Mouse (Mus musculus) stomach, postnatal 0 days (tissue): ENCODE results near the gene Zfp148. TPM values are rescaled to one million over a fixed set of nuclear protein-coding genes. Genes with fewer than 3 reads are reported as not detected.
"Not testable (repeated sequence)": the region's sequence is repeated elsewhere in the genome, so short reads cannot be mapped to it uniquely, and the experiment has no call there.

Experiments used
- ATAC-seq: fragments of 200-750 bp; cut with Nextera tagmentation; 2 replicates; pipeline ENCODE4 v1.8.0; 2017; ENCODE audit not compliant: low FRiP score, low TSS enrichment
- DNase-seq: peaks from one replicate; pipeline ENCODE4 v3.0.0-alpha.2; 2016; ENCODE audit warnings: low spot score
- H3K27ac ChIP-seq: fragments of 300-500 bp; sonication (generic); replicated peaks from 2 replicates; pipeline ENCODE4 v1.5.1; 2014; ENCODE audit warnings: mild to moderate bottlenecking, control low read depth
- H3K27me3 ChIP-seq: fragments of 300-500 bp; sonication (generic); 2 replicates; pipeline ENCODE4 v1.6.1; 2014; ENCODE audit warnings: low read length; ENCODE audit not compliant: control insufficient read depth, insufficient read depth
- H3K36me3 ChIP-seq: fragments of 300-500 bp; sonication (generic); 2 replicates; pipeline ENCODE4 v1.6.1; 2014; ENCODE audit warnings: low read length, mixed read lengths; ENCODE audit not compliant: control insufficient read depth, insufficient read depth
- H3K4me1 ChIP-seq: fragments of 300-500 bp; sonication (generic); replicated peaks from 2 replicates; pipeline ENCODE4 v1.6.1; 2014; ENCODE audit warnings: antibody characterized with exemption; ENCODE audit not compliant: control insufficient read depth, insufficient read depth
- H3K4me2 ChIP-seq: fragments of 300-500 bp; sonication (generic); replicated peaks from 2 replicates; pipeline ENCODE4 v1.6.1; 2014; ENCODE audit warnings: low read depth, mild to moderate bottlenecking, control low read depth, moderate library complexity
- H3K4me3 ChIP-seq: fragments of 300-500 bp; sonication (generic); 2 replicates; pipeline ENCODE4 v1.5.1; 2014; ENCODE audit warnings: low read depth, low read length, control low read depth
- H3K9ac ChIP-seq: fragments of 300-500 bp; sonication (generic); 2 replicates; pipeline ENCODE4 v1.6.1; 2014; ENCODE audit warnings: mild to moderate bottlenecking, low read length, control low read depth, mixed read lengths
- H3K9me3 ChIP-seq: fragments of 300-500 bp; sonication (generic); 2 replicates; pipeline ENCODE4 v1.6.1; 2016; ENCODE audit warnings: low read length; ENCODE audit not compliant: control insufficient read depth
- CTCF ChIP-seq: IDR thresholded peaks from 2 replicates; pipeline ENCODE4 v1.5.1; 2016; ENCODE audit warnings: antibody characterized with exemption, low read depth, mild to moderate bottlenecking, moderate library complexity
- EP300 ChIP-seq: optimal IDR thresholded peaks from 2 replicates; pipeline ENCODE3; 2016; ENCODE audit warnings: antibody characterized with exemption
- WGBS: fragments of 180-500 bp; shearing (Covaris S2); extraction: QIAGEN DNeasy Blood & Tissue Kit; methylation state at CpG from one replicate; pipeline ENCODE4 v1.1.7; 2014; 5-methylcytosine and 5-hydroxymethylcytosine counted together
- polyA plus RNA-seq: library from polyadenylated mRNA; unstranded; fragments of >200 nt; fragmentation: Nextera tagmentation; extraction: Ambion mirVana; gene quantifications from 2 replicates; pipeline ENCODE4 v1.2.1, GENCODE M21; 2015

Gene Zfp148
- polyA plus RNA-seq, 1 experiment from 2014 or later = 25.1 TPM

- DNase-seq (no peak), ATAC-seq (no peak)
- Histone ChIP-seq H3K9me3 (no peaks in the 10 kb centered on the region), H3K4me2 (peak overlapping the region; percentile 82), H3K9ac (peak overlapping the region; percentile 99), H3K27me3 (no peaks in the 10 kb centered on the region), H3K36me3 (no peaks in the 10 kb centered on the region), H3K27ac (peak overlapping the region; percentile 97), H3K4me1 (no peaks in the 10 kb centered on the region; the same call in 1 of the 2 replicates), H3K4me3 (peak overlapping the region; percentile 82)
- TF ChIP-seq CTCF = no peak
- no peak for TF ChIP-seq EP300
- WGBS = 12% methylated on average over 4 of the region's 4 CpGs
These were observed 1.7 kb downstream of the Zfp148 start for GRCm38 (mm10) chr16:33382341-33382740.

DNA sequence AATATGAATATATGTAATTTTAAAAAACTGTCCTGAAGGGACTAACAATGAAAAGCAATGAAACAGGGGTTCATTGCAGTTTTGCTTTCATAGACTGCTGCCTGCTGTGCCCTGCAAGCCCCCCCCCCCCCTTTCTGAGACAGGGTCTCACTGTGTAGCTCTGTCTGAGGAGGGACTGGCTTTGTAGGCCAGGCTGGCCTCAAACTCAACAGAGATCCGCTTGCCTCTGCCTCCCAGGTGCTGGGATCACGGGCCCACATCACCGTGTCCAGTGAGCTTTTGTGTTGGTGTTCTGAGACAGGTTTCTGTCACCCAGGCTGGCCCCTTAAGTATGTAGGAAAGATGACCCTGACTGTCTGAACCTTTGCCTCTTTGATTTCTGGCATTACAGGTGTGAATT, 2.9 kb downstream of the Zfp148 start:
- TF ChIP-seq CTCF = no peak
- TF ChIP-seq EP300 = no peak
- no peaks in the 10 kb centered on the region for H3K27me3 ChIP-seq
- no peaks in the 10 kb centered on the region for H3K36me3 ChIP-seq
- DNase-seq (no peak), ATAC-seq (no peak)
- no peaks in the 10 kb centered on the region for H3K9me3 ChIP-seq
- H3K9ac ChIP-seq = no peak overlapping the region
- WGBS = 97% methylated on average over 3 of the region's 3 CpGs
- no peak overlapping the region for H3K27ac ChIP-seq
- no peak overlapping the region for H3K4me2 ChIP-seq
- no peak overlapping the region for H3K4me3 ChIP-seq
- H3K4me1 ChIP-seq = no peaks in the 10 kb centered on the region; the same call in 1 of the 2 replicates

GRCm38 (mm10) chr16:33384057-33384456, 3.4 kb downstream of the Zfp148 start:
- H3K4me1 ChIP-seq, DNase-seq, H3K9ac ChIP-seq, H3K4me3 ChIP-seq, H3K27ac ChIP-seq, H3K4me2 ChIP-seq, ATAC-seq, H3K9me3 ChIP-seq, H3K27me3 ChIP-seq, H3K36me3 ChIP-seq: not testable (repeated sequence)
- 83% methylated on average over 2 of the region's 2 CpGs for WGBS

DNA sequence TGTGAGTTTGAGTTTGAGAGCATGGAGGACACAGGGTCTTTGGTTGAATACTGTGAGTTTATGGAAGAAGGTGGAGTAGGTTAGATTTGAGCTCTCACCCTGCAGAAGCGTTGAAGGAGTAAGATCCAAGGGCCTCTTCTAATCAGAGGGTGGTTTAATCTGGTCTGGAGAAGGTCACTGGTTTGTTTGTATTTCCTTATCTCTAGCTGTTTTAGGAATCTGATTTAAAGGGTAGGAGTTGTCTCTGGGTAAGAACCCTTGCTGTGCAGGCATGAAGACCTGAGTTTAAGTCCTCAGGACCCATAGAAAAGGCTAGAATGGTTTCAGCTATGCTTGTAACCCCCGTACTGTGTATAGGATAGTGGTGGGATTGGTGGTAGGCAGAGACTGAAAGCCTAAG, 6.4 kb downstream of the Zfp148 start:
- no peaks in the 10 kb centered on the region for H3K36me3 ChIP-seq
- H3K4me1 ChIP-seq = no peaks in the 10 kb centered on the region
- no peak overlapping the region for H3K4me2 ChIP-seq
- no peaks in the 10 kb centered on the region for H3K9me3 ChIP-seq
- no peak overlapping the region for H3K4me3 ChIP-seq
- no peaks in the 10 kb centered on the region for H3K27me3 ChIP-seq
- TF ChIP-seq EP300 = no peak
- WGBS = 73% methylated on average over 2 of the region's 2 CpGs
- no peak overlapping the region for H3K9ac ChIP-seq
- DNase-seq = no peak
- H3K27ac ChIP-seq = no peak overlapping the region
- no peak for ATAC-seq

- TF ChIP-seq CTCF = no peak
- TF ChIP-seq EP300 = no peak
- no peak for ATAC-seq
These were observed 6.8 kb downstream of the Zfp148 start for GRCm38 (mm10) chr16:33387420-33387819.

DNA sequence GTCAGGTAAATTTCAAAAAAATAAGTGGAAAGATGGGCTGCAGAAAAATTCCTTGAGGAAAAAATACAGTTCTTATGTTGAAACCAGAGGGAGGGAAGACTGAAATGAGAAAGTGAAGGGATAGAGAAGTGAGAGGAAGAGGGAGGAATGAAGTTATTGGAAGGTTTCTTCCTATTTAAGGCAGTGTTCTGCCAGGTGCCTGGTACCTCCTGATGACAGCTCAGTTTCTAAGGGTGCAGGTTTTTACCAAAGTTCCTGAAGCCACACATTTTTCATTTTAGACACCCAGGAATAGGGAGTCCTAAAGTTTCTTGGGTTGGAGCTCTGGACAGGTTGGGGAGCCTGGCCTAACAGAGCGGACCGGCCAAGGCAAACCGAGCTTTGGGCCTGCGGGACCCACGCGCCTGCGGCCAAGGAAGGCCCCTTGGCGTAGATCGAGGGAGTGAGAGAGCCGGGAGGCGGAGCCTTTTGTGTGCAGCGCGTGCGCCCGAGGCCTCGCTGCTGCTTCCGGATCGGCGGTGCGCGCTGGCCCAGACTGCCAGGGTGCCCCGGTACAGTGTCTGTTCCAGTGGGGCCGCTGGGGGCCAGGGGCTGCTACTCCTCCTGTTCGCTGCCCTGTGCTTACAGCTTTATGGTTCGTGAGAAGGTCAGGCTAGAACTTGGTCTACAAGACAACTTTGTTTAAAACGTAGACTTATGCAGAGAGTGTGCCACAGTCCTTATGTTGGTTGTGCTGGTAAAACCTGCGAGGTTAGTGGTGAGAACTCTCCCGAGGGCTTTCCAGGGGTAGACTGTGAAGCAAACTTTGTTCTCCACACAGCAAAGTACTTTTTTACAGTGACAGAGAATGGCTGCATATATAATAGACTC, 19.5 kb downstream of the Zfp148 start:
- peak overlapping the region; percentile 71 for H3K4me2 ChIP-seq
- peak overlapping the region; percentile 90 for H3K27ac ChIP-seq
- no peaks in the 10 kb centered on the region for H3K36me3 ChIP-seq
- H3K9ac ChIP-seq = peak overlapping the region; percentile 66
- H3K4me1 ChIP-seq = peaks cover 3% of the 10 kb centered on the region; the same call in 1 of the 2 replicates
- peak; percentile 87 for DNase-seq
- TF ChIP-seq EP300 = no peak
- H3K9me3 ChIP-seq = no peaks in the 10 kb centered on the region
- WGBS = under 1% methylated on average over 28 of the region's 28 CpGs
- no peaks in the 10 kb centered on the region for H3K27me3 ChIP-seq
- peak; percentile 95 for ATAC-seq
- peak overlapping the region; percentile 45 for H3K4me3 ChIP-seq

More at GRCm38 (mm10) chr16:33387420-33387819, 6.8 kb downstream of the Zfp148 start:
- no peak overlapping the region for H3K4me2 ChIP-seq
- no peak overlapping the region for H3K4me3 ChIP-seq
- no peak overlapping the region for H3K27ac ChIP-seq
- H3K9me3 ChIP-seq = no peaks in the 10 kb centered on the region
- no peaks in the 10 kb centered on the region for H3K4me1 ChIP-seq
- DNase-seq = no peak
- no peaks in the 10 kb centered on the region for H3K27me3 ChIP-seq
- no peak overlapping the region for H3K9ac ChIP-seq
- H3K36me3 ChIP-seq = no peaks in the 10 kb centered on the region
- 91% methylated on average over 2 of the region's 2 CpGs for WGBS
